Mouse (Mus musculus) stomach, embryonic 16.5 days (tissue): ENCODE results near the gene Vamp5. TPM values are rescaled to one million over a fixed set of nuclear protein-coding genes. Genes with fewer than 3 reads are reported as not detected.
A peak's percentile ranks its signal among the peaks of the same experiment; 100 is the strongest.

Experiments
- ATAC-seq: fragments of 200-750 bp; cut with Nextera tagmentation; 2 replicates; pipeline ENCODE4 v1.8.0; 2017; ENCODE audit warnings: moderate number of reproducible peaks, moderate TSS enrichment; ENCODE audit not compliant: insufficient read depth, low FRiP score
- H3K27ac ChIP-seq: fragments of 300-500 bp; sonication (generic); 2 replicates; pipeline ENCODE4 v1.5.1; 2014; ENCODE audit warnings: low read length
- H3K27me3 ChIP-seq: fragments of 300-500 bp; sonication (generic); 2 replicates; pipeline ENCODE4 v1.6.1; 2014; ENCODE audit warnings: low read length, control low read depth, mixed read lengths; ENCODE audit not compliant: control insufficient read depth, insufficient read depth
- H3K36me3 ChIP-seq: fragments of 300-500 bp; sonication (generic); 2 replicates; pipeline ENCODE4 v1.6.1; 2014; ENCODE audit warnings: low read length; ENCODE audit not compliant: control insufficient read depth, insufficient read depth
- H3K4me1 ChIP-seq: fragments of 300-500 bp; sonication (generic); 2 replicates; pipeline ENCODE4 v1.6.1; 2014; ENCODE audit warnings: low read length, control low read depth, mixed read lengths; ENCODE audit not compliant: control insufficient read depth, insufficient read depth
- H3K4me2 ChIP-seq: fragments of 300-500 bp; sonication (generic); 2 replicates; pipeline ENCODE4 v1.6.1; 2014; ENCODE audit warnings: low read depth, low read length, mixed read lengths
- H3K4me3 ChIP-seq: fragments of 300-500 bp; sonication (generic); replicated peaks from 2 replicates; pipeline ENCODE4 v1.5.1; 2014; ENCODE audit warnings: mild to moderate bottlenecking, low read length
- H3K9ac ChIP-seq: fragments of 300-500 bp; sonication (generic); 2 replicates; pipeline ENCODE4 v1.6.1; 2014; ENCODE audit warnings: low read length
- H3K9me3 ChIP-seq: fragments of 300-500 bp; sonication (generic); replicated peaks from 2 replicates; pipeline ENCODE4 v1.6.1; 2016; ENCODE audit warnings: low read length, control low read depth; ENCODE audit not compliant: control insufficient read depth
- WGBS: fragments of 180-500 bp; shearing (Covaris S2); extraction: QIAGEN DNeasy Blood & Tissue Kit; methylation state at CpG from one replicate; pipeline ENCODE4 v1.1.7; 2014; 5-methylcytosine and 5-hydroxymethylcytosine counted together
- polyA plus RNA-seq: library from polyadenylated mRNA; unstranded; fragments of >200 nt; fragmentation: Nextera tagmentation; extraction: Ambion mirVana; gene quantifications from 2 replicates; pipeline ENCODE4 v1.2.1, GENCODE M21; 2015

Gene Vamp5
- polyA plus RNA-seq, 1 experiment from 2014 or later = 30.4 TPM

GRCm38 (mm10) chr6:72386561-72386960 is 6.3 kb upstream of the Vamp5 start:
- Histone ChIP-seq H3K27me3 (no peaks in the 10 kb centered on the region), H3K4me3 (no peak overlapping the region), H3K9ac (no peak overlapping the region), H3K4me1 (peaks cover 35% of the 10 kb centered on the region), H3K9me3 (no peaks in the 10 kb centered on the region), H3K36me3 (peaks cover 9% of the 10 kb centered on the region; the same call in 1 of the 2 replicates), H3K4me2 (no peak overlapping the region), H3K27ac (no peak overlapping the region)
- WGBS = 89% methylated on average over 2 of the region's 2 CpGs
- no peak for ATAC-seq

GRCm38 (mm10) chr6:72385258-72385657 is 5.0 kb upstream of the Vamp5 start:
- H3K27me3 ChIP-seq = no peaks in the 10 kb centered on the region
- no peak overlapping the region for H3K27ac ChIP-seq
- H3K9me3 ChIP-seq = no peaks in the 10 kb centered on the region
- H3K9ac ChIP-seq = no peak overlapping the region
- WGBS = 71% methylated on average over 4 of the region's 4 CpGs
- peaks cover 24% of the 10 kb centered on the region for H3K4me1 ChIP-seq
- ATAC-seq = no peak
- H3K4me3 ChIP-seq = no peak overlapping the region
- H3K36me3 ChIP-seq = peaks cover 9% of the 10 kb centered on the region; the same call in 1 of the 2 replicates
- H3K4me2 ChIP-seq = no peak overlapping the region

GRCm38 (mm10) chr6:72383952-72384351 is 3.7 kb upstream of the Vamp5 start:
- Histone ChIP-seq H3K36me3 (peaks cover 9% of the 10 kb centered on the region; the same call in 1 of the 2 replicates), H3K27ac (no peak overlapping the region), H3K4me2 (no peak overlapping the region), H3K4me3 (no peak overlapping the region), H3K9me3 (no peaks in the 10 kb centered on the region), H3K27me3 (no peaks in the 10 kb centered on the region), H3K4me1 (peaks cover 14% of the 10 kb centered on the region), H3K9ac (no peak overlapping the region)
- ATAC-seq = no peak
- WGBS = 88% methylated on average over 7 of the region's 7 CpGs

GRCm38 (mm10) chr6:72383142-72383820 is 3.0 kb upstream of the Vamp5 start:
- Histone ChIP-seq H3K4me1 (peaks cover 8% of the 10 kb centered on the region), H3K27ac (no peak overlapping the region), H3K4me2 (no peak overlapping the region), H3K27me3 (no peaks in the 10 kb centered on the region), H3K36me3 (peaks cover 9% of the 10 kb centered on the region; the same call in 1 of the 2 replicates), H3K9ac (no peak overlapping the region), H3K9me3 (no peaks in the 10 kb centered on the region), H3K4me3 (no peak overlapping the region)
- no peak for ATAC-seq
- WGBS = 83% methylated on average over 6 of the region's 6 CpGs

GRCm38 (mm10) chr6:72382494-72382893 is 2.2 kb upstream of the Vamp5 start:
- ATAC-seq = no peak
- no peak overlapping the region for H3K27ac ChIP-seq
- H3K27me3 ChIP-seq = no peaks in the 10 kb centered on the region
- 71% methylated on average over 6 of the region's 6 CpGs for WGBS
- H3K36me3 ChIP-seq = peaks cover 9% of the 10 kb centered on the region; the same call in 1 of the 2 replicates
- no peaks in the 10 kb centered on the region for H3K9me3 ChIP-seq
- no peak overlapping the region for H3K4me2 ChIP-seq
- H3K9ac ChIP-seq = no peak overlapping the region
- H3K4me1 ChIP-seq = no peaks in the 10 kb centered on the region
- no peak overlapping the region for H3K4me3 ChIP-seq

GRCm38 (mm10) chr6:72379377-72380130 is 714 bp downstream of the Vamp5 start:
- peak overlapping the region; percentile 56 for H3K27ac ChIP-seq
- peaks cover 3% of the 10 kb centered on the region; the same call in 1 of the 2 replicates for H3K4me1 ChIP-seq
- ATAC-seq = no peak
- H3K4me3 ChIP-seq = peak overlapping the region; percentile 62
- no peaks in the 10 kb centered on the region for H3K27me3 ChIP-seq
- no peaks in the 10 kb centered on the region for H3K36me3 ChIP-seq
- no peaks in the 10 kb centered on the region for H3K9me3 ChIP-seq
- 47% methylated on average over 7 of the region's 7 CpGs for WGBS
- H3K9ac ChIP-seq = peak overlapping the region; percentile 81
- peak overlapping the region; percentile 65 for H3K4me2 ChIP-seq

GRCm38 (mm10) chr6:72378510-72379234 is 1.6 kb downstream of the Vamp5 start:
- Histone ChIP-seq H3K4me3 (no peak overlapping the region), H3K9ac (no peak overlapping the region), H3K4me2 (no peak overlapping the region; the same call in 1 of the 2 replicates), H3K27ac (no peak overlapping the region), H3K27me3 (no peaks in the 10 kb centered on the region), H3K9me3 (no peaks in the 10 kb centered on the region), H3K4me1 (peaks cover 8% of the 10 kb centered on the region; the same call in 1 of the 2 replicates), H3K36me3 (no peaks in the 10 kb centered on the region)
- ATAC-seq = no peak
- 86% methylated on average over 8 of the region's 8 CpGs for WGBS

- no peak overlapping the region for H3K4me3 ChIP-seq
- no peak overlapping the region for H3K4me2 ChIP-seq
- H3K36me3 ChIP-seq = no peaks in the 10 kb centered on the region
- no peak overlapping the region for H3K9ac ChIP-seq
- H3K4me1 ChIP-seq = peaks cover 24% of the 10 kb centered on the region
- ATAC-seq = no peak
- no peaks in the 10 kb centered on the region for H3K9me3 ChIP-seq
- WGBS = 65% methylated on average over 15 of the region's 15 CpGs
- H3K27ac ChIP-seq = no peak overlapping the region
- H3K27me3 ChIP-seq = no peaks in the 10 kb centered on the region
Observed at GRCm38 (mm10) chr6:72374820-72375563, 5.3 kb downstream of the Vamp5 start.
